Mouse (Mus musculus) heart, postnatal 25 days (tissue): ENCODE data around the gene Asic3. TPM values are rescaled to one million over a fixed set of nuclear protein-coding genes. Genes with fewer than 3 reads are reported as not detected.
A peak's percentile ranks its signal among the peaks of the same experiment; 100 is the strongest.

Experiments used
- DNase-seq: peaks from one replicate; pipeline ENCODE4 v3.0.0; 2022; ENCODE audit warnings: low spot score
- intact Hi-C: fragments of 180-260 bp; cut with DNase I; formaldehyde crosslinking; loops from one replicate; pipeline ENCODE4 v1.15.1; 2025
- total RNA-seq, 2 experiments: library from RNA; stranded (reverse); gene quantifications; 2 replicates each; pipeline ENCODE4 v1.2.3; 2021

Gene Asic3
- under 1 TPM in 1 of 2 experiments, not detected in 1; 0.17 TPM for total RNA-seq

DNA sequence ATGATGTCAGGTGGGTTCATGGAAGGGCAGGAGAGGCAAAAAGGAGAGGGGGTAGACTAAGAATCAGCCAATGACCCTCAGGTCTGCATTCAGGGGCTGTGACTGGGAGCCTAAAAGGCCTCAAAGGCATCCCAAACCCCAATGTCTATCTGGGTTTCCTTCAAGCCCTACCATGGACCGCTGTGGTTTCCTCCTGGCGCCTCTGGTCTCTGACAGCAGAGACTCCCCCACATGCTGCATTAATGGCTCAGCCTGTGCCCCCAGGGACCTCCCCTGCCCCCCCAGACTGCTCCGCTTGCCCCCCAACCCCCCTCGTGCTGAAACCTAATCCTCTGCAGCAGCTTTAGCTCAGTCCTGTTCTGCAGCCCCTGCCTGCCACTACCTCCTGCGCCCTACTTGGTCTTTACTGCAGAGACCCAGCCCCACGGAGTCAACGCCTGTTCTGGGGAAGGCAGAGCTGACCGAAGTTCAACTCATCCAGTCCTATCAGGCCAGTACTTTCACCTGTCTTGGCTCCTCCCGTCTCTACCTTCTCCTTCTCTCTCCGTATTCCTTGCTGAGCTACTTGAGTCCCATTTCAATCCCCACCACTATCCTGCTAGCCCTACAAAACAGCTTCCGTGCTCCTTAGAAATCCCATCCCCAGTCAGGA is at the start of gene Asic3:
Gene Asic3, plus strand, starts transcription at position 351 of the 652 bp plus-strand sequence.
- DNase-seq: no peak
- intact Hi-C loops: no loop called here

DNA sequence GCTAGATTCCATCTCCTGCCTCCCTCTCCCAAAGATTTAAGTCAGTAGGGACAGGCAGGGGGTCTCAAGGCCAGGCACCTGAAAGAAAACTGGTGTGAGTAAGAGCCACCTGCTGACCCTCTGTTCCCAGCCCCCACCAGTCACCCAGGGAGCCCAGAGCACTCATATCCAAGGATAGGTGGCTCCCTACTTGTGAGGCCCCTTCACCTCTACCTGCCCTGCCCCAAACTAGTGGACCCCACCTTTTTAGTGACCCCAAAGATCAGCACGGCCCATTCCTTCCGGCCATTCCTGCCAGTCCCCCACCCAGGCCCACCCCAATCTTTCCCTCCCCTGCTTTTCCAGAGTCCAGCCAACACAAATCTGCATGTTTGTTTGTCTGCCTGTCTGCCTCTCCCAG is 49.7 kb upstream of the Asic3 start:
- intact Hi-C loops: no loop called here

DNA sequence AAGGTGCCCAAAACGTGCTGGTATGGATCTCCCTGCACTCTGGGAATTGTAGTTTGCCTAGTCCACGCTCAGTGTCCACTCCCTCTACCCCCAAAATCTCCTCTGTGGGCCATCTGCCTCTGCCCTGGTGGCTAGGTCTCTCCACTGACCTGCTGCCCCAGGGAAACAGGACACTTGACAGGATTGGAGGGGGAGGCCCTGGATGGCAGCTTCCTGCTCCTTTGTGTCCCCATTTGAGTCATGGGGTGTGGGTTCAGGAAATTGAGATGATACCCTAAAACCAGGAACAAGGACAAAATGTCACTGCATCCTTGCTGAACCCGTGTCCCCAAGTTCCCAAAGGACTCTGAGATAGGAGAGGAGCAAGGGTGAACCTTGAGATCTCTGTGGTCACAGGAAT is 49.1 kb upstream of the Asic3 start:
- intact Hi-C loops: no loop called here
- no peak for DNase-seq

More for the DNA sequence above, 49.7 kb upstream of the Asic3 start:
- no peak for DNase-seq

DNA sequence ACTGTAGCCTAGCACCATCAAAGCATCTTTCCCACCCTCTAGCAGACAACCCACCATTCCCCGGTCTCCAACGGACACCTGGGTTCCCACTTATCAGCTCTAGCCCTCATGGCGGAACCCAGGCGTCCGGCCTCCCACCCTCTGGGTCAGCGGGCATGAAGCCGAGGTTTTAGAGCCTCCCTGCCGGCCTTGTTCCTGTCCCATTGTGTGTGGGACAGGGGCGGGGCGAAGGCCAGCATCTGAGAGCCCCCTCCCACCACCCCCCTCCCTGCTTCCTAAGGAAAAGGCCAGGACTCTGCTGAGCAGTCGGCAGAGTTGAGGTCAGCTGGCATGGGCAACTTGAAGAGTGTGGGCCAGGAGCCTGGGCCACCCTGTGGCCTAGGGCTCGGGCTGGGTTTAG is 48.7 kb upstream of the Asic3 start, which contains the start of gene Nos3:
Gene Nos3, plus strand, starts transcription at position 303 of the 400 bp plus-strand sequence.
- peak; percentile 77 for DNase-seq
- intact Hi-C loops: no loop called here

DNA sequence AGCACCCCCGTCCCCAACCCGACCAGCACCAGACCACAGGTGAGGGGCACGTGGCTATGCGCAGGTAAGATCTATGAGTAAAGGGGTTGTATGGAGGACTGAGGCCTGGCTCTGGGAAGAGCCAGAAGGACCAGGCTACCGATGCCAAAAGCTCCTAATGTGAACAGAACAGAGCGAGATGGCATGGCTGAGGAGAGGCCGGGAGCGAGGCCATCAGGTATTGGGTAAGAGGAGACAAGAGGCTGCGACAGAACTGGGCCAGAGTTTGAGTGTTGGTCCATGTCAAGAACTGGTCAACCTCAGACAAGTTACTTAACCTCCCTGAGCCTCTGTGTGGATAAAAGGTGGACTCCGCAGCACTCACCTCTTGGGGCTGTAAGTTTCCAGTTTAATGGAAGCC is 48.2 kb upstream of the Asic3 start:
- intact Hi-C loops: loop anchor here (1.0 kb wide), 1 partner anchor 19 kb away; no protein-coding TSS in a partner anchor

DNA sequence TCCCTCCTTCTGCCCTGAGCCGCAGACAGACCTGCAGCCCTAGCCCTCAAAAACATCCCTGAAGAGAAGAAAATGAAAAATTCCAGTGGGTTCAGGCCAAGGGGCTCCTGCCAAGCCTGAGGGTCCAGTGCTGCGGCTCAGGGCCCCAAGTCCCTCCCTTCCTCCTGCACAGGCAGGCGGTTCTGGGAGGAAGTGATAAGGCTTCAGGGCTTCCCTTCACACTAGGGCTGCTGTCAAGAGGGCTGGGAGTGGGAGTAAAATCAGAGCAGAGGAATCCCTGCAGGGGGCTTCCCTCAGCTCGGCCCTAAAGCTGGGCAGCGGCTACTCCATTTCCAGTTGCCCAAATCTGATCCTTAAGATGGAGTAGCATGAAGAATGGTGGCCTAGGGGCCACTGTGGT is 47.7 kb upstream of the Asic3 start:
- DNase-seq: no peak
- intact Hi-C loops: loop anchor here (1.0 kb wide), 1 partner anchor 19 kb away; no protein-coding TSS in a partner anchor

More for the DNA sequence above, 48.2 kb upstream of the Asic3 start:
- DNase-seq: no peak

DNA sequence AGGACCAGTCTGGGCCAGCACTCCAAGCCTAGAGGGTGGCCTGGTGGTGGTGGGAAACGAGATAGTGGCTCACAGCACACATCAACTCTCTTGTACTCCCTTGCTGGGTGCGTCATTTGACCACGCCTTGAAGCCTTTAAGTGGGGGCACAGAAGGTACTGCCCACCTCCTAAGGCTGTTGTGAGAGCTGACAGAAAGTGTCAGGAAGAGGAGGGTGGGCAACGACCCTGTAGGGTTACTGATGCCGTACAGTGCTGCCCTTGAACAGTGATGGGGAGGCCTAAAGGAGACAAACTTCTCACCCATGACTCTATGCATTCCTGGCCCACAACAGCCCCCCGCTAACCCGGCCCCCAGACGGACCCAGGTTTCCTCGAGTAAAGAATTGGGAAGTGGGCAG is 46.8 kb upstream of the Asic3 start:
- intact Hi-C loops: no loop called here
- DNase-seq: no peak

DNA sequence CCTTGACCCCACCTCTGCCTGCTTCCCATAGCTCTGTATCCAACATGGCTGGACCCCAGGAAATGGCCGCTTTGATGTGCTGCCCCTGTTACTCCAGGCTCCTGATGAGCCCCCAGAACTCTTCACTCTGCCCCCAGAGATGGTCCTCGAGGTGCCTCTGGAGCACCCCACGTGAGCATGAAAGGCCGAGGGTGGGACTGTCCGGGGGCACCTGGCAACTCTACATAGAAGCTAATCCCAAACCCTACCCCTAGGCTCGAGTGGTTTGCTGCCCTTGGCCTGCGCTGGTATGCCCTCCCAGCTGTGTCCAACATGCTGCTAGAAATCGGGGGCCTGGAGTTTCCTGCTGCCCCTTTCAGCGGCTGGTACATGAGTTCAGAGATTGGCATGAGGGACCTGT is 43.4 kb upstream of the Asic3 start:
- no peak for DNase-seq
- intact Hi-C loops: no loop called here

DNA sequence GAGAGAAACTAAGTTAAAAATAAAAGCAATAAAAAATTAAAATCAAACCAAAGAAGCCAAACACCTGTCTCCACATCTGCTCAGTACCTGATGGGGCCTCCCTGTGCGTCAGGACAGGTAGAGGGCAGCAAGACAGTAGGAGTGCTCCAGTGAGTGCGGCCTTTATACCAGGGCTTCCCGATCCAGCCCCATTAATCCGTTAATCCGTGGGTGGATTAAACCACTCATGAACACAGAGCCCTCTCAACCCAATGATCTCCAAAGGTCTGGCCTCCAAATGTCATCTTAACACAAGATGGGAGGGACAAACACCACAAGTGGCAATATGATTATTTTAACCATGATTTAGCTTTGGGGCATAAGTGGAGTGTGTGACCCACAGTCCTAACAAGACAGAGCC is 39.4 kb upstream of the Asic3 start:
- no peak for DNase-seq
- intact Hi-C loops: no loop called here

DNA sequence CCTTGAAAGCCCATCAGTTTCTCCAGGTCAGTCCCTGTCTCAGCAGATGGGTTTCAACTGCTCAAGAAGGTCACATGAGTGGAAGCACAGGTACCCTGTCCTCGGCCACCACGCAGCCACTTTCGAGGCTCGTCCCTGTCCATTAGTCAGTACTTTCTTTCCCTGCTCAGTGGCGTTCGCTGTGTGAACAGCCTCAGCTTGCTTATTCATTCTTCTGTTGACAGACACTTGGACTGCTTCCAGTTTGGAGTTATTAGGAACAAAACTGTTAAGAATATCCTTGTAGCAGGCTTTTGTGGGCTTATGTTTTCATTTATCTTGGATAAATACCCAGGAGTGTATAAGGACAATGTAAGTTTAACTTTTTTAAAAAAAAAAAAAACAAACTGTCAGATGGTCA is 39.0 kb upstream of the Asic3 start:
- no peak for DNase-seq
- intact Hi-C loops: no loop called here

DNA sequence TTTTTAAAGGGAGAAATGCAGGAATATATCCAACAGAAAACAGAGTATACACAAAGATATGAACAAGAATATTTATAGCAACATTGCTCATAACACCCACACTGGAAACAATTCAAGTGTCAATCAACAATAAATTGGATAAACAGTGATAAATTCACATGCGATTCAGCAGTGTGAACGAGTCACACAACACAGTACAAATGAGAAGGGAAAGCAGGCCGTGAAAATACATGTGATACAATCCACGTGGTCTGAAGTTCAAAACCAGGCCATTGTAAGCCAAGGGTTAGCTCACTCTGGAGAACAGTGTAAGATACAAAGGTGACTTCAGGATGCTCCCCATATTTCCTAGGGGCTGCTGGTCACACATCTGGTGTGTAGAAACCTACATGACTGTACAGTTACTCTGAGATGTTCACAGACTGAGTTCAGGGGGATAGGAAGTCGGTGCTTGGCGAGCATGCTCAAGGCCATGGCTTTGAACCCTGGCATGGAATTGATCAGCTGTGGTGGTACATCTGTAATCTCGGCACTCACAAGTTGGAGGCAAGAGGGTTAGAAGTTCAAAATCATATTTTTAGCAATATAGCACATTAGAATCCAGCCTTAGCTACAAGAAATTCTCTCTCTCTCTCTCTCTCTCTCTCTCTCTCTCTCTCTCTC is 38.4 kb upstream of the Asic3 start:
- DNase-seq: no peak
- intact Hi-C loops: no loop called here

DNA sequence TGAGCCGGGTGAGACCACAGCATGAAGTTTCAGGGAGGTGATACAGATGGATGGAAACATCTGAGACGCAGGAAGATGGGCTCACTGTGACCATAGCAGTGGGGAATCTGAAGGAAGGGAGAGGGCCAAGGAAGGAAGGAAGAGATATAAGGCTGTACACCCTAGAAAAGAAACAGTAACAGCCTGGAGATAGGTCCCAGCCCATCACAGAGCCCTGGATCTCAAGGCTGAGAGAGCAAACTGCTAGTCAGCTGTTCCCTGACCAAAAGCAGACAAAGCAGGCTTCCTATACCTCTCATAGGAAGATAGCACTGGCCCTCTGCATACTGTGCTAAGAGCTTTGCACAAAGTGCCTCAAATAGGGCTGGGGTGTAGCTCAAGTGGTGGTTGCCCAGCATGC is 34.5 kb upstream of the Asic3 start:
- DNase-seq: no peak
- intact Hi-C loops: no loop called here

DNA sequence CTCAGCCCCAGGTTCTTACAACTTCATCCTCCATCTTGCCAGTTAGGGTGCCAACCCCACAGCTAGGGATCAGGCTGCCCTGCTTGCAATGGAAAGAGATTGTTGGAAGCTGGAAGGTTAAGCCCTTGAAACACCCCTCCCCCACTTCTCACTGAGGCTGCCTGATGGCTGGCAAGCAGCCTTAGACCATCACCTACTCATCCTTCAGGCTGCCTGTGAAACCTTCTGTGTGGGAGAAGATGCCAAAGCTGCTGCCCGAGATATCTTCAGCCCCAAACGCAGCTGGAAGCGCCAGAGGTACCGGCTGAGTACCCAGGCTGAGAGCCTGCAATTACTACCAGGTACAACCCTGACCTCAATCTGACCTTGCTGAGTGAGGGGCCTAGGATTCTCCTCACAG is 33.7 kb upstream of the Asic3 start:
- no peak for DNase-seq
- intact Hi-C loops: no loop called here

DNA sequence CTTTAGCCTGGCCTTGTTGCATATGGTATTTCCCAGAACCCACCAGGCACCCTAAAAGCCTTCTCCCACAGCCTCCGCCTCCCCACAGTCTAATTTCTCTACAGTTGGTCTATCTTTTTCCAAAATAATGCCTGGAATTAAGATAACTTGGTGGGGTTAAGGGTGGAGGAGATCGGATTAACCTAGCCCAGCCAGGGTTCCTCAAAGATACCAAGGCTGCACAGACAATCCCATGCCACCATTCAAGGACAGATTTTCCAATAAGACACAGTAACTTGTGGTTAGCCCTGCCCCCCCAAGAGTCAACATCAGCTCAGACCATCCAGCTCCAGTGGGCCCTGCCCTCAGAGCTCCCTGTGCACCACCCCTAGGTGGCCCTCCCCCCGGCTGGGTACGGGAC is 32.7 kb upstream of the Asic3 start:
- intact Hi-C loops: no loop called here
- no peak for DNase-seq

DNA sequence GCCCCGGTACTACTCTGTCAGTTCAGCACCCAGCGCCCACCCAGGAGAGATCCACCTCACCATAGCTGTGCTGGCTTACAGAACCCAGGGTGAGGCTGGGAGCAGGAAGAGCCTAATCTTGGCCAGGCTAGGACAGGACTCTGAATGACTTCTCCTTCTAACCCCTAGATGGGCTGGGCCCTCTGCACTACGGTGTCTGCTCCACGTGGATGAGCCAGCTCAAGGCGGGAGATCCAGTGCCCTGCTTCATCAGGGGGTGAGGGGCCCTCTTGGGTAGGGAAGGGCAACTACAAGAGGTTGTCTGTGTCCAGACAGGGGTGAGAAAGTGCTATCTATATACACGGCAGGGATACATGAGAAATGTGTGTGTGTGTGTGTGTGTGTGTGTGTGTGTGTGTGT is 31.7 kb upstream of the Asic3 start:
- intact Hi-C loops: no loop called here
- no peak for DNase-seq

DNA sequence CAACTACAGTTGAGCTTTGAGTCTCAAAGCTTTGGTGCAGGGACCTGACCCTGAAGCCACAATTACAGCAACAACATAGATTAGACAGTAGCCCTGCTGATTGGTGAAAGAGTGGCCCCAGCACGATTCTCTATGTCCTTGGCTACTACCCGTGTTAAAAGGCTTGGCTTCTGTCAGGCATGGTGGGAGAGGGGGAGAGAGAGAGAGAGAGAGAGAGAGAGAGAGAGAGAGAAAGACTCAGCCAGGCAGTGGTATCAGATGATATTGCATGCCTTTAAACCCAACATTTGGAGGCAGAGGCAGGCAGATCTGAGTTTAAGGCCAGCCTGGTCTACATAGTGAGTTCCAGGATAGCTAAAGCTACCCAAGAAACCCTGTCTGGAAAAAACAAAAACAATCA is 31.2 kb upstream of the Asic3 start:
- intact Hi-C loops: no loop called here
- no peak for DNase-seq

DNA sequence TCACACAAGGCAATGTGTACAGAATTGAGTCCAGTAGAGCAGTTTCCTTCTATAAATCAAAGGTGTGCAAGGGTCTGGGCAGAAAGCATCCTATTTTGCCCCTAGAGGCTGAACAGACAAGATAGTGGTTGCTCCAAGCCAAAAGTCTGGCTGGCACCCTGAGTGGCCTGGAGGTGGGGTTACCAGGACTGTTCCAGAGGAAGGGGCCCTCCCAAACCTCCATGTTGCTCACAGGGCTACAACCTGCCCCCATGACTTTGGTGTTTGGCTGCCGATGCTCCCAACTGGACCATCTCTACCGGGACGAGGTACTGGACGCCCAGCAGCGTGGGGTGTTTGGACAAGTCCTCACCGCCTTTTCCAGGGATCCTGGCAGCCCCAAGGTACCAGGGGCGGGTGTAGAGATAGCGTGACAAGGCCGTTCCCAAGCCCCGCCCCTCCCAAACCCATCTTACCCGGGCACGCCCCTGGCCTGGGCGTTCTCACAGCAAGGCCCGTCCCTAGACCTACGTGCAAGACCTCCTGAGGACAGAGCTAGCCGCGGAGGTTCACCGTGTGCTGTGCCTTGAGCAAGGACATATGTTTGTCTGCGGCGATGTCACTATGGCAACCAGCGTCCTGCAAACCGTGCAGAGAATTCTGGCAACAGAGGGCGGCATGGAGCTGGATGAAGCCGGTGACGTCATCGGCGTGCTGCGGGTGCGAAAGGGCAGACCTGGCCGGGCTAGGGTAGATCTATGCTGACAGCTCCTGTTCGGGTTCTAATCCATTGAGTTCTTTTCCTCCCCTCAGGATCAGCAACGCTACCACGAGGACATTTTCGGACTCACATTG is 29.9 kb upstream of the Asic3 start:
- intact Hi-C loops: no loop called here
- peak; percentile 79 for DNase-seq

DNA sequence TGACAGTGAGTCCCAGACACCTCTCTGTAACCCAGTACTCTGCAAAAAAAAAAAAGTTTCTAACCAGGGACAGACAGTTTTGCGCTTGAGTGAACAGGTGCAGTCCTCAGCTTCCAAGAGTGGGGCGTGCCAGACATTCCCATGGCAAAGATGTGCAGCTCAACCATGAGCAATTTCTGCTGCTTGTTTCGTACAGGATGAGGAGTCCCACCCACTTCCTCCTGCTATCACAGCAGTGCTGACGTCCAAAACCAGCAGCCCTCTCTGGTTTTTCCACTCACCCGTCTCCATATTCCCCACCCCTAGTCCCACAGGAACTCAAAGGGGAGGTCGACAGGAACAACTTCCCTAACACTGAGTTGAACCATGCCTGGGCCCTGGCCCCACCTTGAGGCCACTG is 28.8 kb upstream of the Asic3 start:
- DNase-seq: peak; percentile 75
- intact Hi-C loops: loop anchor here (1.0 kb wide), 1 partner anchor 19 kb away; no protein-coding TSS in a partner anchor

DNA sequence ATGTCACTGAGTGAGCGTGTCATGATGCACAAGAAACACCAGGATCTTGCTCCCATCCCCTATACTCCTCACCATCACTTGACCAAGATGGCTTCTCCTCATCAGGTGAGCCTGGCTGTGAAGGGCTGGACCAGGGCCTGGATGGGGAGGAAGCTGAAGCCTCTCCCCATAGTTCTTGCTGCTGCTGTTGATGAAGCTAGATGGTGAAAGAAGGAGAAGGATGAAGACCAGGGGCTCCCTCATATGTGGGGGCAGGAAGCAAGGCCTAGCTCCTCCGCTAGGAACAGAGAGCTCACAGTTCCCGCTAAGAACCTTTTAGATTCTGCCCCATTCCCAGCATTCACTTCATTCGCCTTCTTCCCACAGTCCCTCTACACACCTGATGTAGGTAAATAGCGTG is 27.8 kb upstream of the Asic3 start:
- intact Hi-C loops: no loop called here
- no peak for DNase-seq

DNA sequence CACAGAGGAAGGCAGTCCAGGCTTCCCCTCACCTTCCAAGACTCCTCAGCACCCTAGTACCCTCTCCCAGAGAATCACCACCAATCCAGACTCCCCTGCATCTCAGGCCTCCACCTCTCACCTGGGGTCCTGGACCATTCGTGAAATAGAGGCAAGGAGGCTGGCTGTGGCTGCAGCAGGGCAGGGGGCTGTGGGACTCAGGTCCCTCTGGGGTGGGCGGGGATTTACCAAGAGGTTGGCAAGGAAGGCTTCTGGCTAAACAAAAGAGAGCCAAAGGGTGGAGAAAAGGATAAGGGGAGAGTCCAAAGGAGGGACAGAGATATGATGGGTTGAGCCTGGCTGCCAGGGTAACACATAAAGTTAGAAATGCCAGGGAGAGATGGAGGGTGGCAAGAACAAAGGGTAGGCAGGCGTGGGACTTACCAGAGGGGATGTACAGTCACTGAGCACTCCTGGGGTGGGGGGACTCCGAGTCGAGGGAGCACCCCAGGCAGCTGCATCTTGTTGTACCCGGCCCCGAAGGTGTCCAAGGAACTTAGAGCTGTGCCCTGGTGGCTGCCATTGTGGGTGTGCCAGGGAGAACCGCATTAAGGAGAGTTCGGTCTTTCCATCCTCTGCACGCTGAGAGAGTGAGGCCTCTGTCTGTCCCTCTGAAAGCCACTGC is 27.2 kb upstream of the Asic3 start:
- no peak for DNase-seq
- intact Hi-C loops: no loop called here
